Mouse (Mus musculus): Measurements from ENCODE around the gene Clec11a.

DNA sequence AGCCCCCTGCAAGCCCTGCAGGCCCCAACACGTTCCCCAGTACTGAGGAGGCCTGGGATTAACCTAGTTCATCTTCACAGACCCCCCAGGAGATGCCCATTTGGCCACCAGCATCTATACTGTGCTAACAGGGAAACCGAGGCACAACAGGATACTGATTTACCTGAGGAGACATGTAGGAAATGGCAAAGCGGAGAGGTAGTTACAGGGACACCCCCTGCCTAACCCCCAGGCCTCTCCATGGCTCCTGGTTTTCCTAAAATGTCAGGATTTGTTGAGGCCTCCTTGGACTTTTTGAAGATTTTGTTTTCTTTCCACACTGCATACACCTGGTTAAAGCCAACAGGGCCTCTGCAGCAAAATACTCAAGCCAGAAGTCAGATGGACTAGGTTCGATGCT, 49.4 kb downstream of the Clec11a start, which contains the start of gene Acp4:
- TF ChIP-seq CTCF (IDR thresholded peaks at IDR 0.05; ENCODE audit: low read depth, low read length) (no peak), POLR2A (IDR thresholded peaks at IDR 0.05; ENCODE audit: extremely low read depth, insufficient read depth, low read length) (no peak)

Measured in liver, adult 2 months (tissue).